Mouse (Mus musculus) liver, embryonic 11.5 days (tissue): ENCODE results near the gene Tmem19. TPM values are rescaled to one million over a fixed set of nuclear protein-coding genes. Genes with fewer than 3 reads are reported as not detected.

ENCODE experiments used
- ATAC-seq: fragments of 200-750 bp; cut with Nextera tagmentation; replicated peaks from 2 replicates; pipeline ENCODE4 v1.8.0; 2017; ENCODE audit warnings: moderate number of reproducible peaks, mild to moderate bottlenecking, moderate TSS enrichment, moderate library complexity; ENCODE audit not compliant: low FRiP score
- DNase-seq: peaks from one replicate; pipeline ENCODE4 v3.0.0-alpha.2; 2017; ENCODE audit warnings: low spot score
- H3K27ac ChIP-seq: fragments of 300-500 bp; sonication (generic); 2 replicates; pipeline ENCODE4 v1.5.1; 2014; ENCODE audit warnings: mild to moderate bottlenecking, low read depth, low read length, control low read depth
- H3K27me3 ChIP-seq: fragments of 300-500 bp; sonication (generic); replicated peaks from 2 replicates; pipeline ENCODE4 v1.6.1; 2014; ENCODE audit warnings: low read length, mixed read lengths; ENCODE audit not compliant: control insufficient read depth, insufficient read depth
- H3K36me3 ChIP-seq: fragments of 300-500 bp; sonication (generic); 2 replicates; pipeline ENCODE4 v1.6.1; 2014; ENCODE audit warnings: mild to moderate bottlenecking, low read length, moderate library complexity, mixed read lengths; ENCODE audit not compliant: control insufficient read depth, insufficient read depth
- H3K4me1 ChIP-seq: fragments of 300-500 bp; sonication (generic); replicated peaks from 2 replicates; pipeline ENCODE4 v1.6.1; 2014; ENCODE audit warnings: low read length, mixed read lengths; ENCODE audit not compliant: control insufficient read depth, insufficient read depth
- H3K4me2 ChIP-seq: fragments of 300-500 bp; sonication (generic); 2 replicates; pipeline ENCODE4 v1.6.1; 2014; ENCODE audit warnings: mild to moderate bottlenecking, control low read depth, moderate library complexity
- H3K4me3 ChIP-seq: fragments of 300-500 bp; sonication (generic); 2 replicates; pipeline ENCODE4 v1.5.1; 2014; ENCODE audit warnings: low read depth, low read length, control low read depth
- H3K9ac ChIP-seq: fragments of 300-500 bp; sonication (generic); 2 replicates; pipeline ENCODE4 v1.6.1; 2014; ENCODE audit warnings: low read depth, low read length, control low read depth
- H3K9me3 ChIP-seq: fragments of 300-500 bp; sonication (generic); 2 replicates; pipeline ENCODE4 v1.6.1; 2016; ENCODE audit warnings: low read length, inconsistent platforms, mixed read lengths; ENCODE audit not compliant: control insufficient read depth
- WGBS: fragments of 180-500 bp; shearing (Covaris S2); extraction: QIAGEN DNeasy Blood & Tissue Kit; methylation state at CpG from one replicate; pipeline ENCODE4 v1.1.7; 2014; 5-methylcytosine and 5-hydroxymethylcytosine counted together
- polyA plus RNA-seq: library from polyadenylated mRNA; unstranded; fragments of >200 nt; fragmentation: Nextera tagmentation; extraction: Ambion mirVana; gene quantifications from 2 replicates; pipeline ENCODE4 v1.2.1, GENCODE M21; 2014

Tmem19 gene
- polyA plus RNA-seq: 21.2 and 22.8 TPM in 2 replicates

GRCm38 (mm10) chr10:115361840-115362622, at the start of gene Tmem19:
Gene Tmem19 (minus strand): TSS chr10:115362501.
- Histone ChIP-seq H3K4me3 (peak within 1 kb of the TSS; percentile 49), H3K4me1 (peaks cover 5% of the 10 kb centered on the region; the same call in 1 of the 2 replicates), H3K27me3 (no peaks in the 10 kb centered on the region), H3K27ac (peak within 1 kb of the TSS; percentile 97), H3K36me3 (no peaks in the 10 kb centered on the region), H3K9me3 (no peaks in the 10 kb centered on the region), H3K9ac (peak within 1 kb of the TSS; percentile 78), H3K4me2 (peak within 1 kb of the TSS; percentile 89)
- under 1% methylated on average over 54 of the region's 58 CpGs for WGBS
- DNase-seq: peak; percentile 94
- ATAC-seq: peak; percentile 99

GRCm38 (mm10) chr10:115406393-115406792, 44.1 kb upstream of the Tmem19 start:
- no peak for DNase-seq
- no peak overlapping the region for H3K4me3 ChIP-seq
- no peak overlapping the region for H3K9ac ChIP-seq
- WGBS: 75% methylated on average over 6 of the region's 6 CpGs
- no peak overlapping the region for H3K27ac ChIP-seq
- ATAC-seq: no peak
- H3K4me2 ChIP-seq: no peak overlapping the region
- H3K4me1 ChIP-seq: no peaks in the 10 kb centered on the region
- no peaks in the 10 kb centered on the region for H3K27me3 ChIP-seq
- no peaks in the 10 kb centered on the region for H3K9me3 ChIP-seq
- peaks cover 40% of the 10 kb centered on the region for H3K36me3 ChIP-seq

- no peaks in the 10 kb centered on the region for H3K27me3 ChIP-seq
- ATAC-seq: no peak
- WGBS: 86% methylated on average over 1 of the region's 1 CpGs
Measured at GRCm38 (mm10) chr10:115391896-115392295, 29.6 kb upstream of the Tmem19 start.

GRCm38 (mm10) chr10:115391076-115391475, 28.8 kb upstream of the Tmem19 start:
- Histone ChIP-seq H3K4me1 (peaks cover 6% of the 10 kb centered on the region; the same call in 1 of the 2 replicates), H3K27me3 (no peaks in the 10 kb centered on the region), H3K36me3 (peaks cover 17% of the 10 kb centered on the region), H3K4me2 (no peak overlapping the region), H3K9me3 (no peaks in the 10 kb centered on the region), H3K27ac (no peak overlapping the region), H3K9ac (no peak overlapping the region), H3K4me3 (no peak overlapping the region)
- no peak for ATAC-seq
- 89% methylated on average over 4 of the region's 4 CpGs for WGBS
- no peak for DNase-seq

More at GRCm38 (mm10) chr10:115391896-115392295, 29.6 kb upstream of the Tmem19 start:
- Histone ChIP-seq H3K9me3 (no peaks in the 10 kb centered on the region), H3K4me2 (no peak overlapping the region), H3K4me3 (no peak overlapping the region), H3K36me3 (peaks cover 17% of the 10 kb centered on the region), H3K9ac (no peak overlapping the region), H3K27ac (no peak overlapping the region), H3K4me1 (peaks cover 4% of the 10 kb centered on the region; the same call in 1 of the 2 replicates)
- DNase-seq: no peak

GRCm38 (mm10) chr10:115387891-115388290, 25.6 kb upstream of the Tmem19 start:
- DNase-seq: no peak
- Histone ChIP-seq H3K4me1 (peaks cover 8% of the 10 kb centered on the region), H3K4me2 (no peak overlapping the region), H3K27me3 (no peaks in the 10 kb centered on the region), H3K9me3 (no peaks in the 10 kb centered on the region), H3K27ac (no peak overlapping the region), H3K36me3 (peaks cover 6% of the 10 kb centered on the region), H3K9ac (no peak overlapping the region), H3K4me3 (no peak overlapping the region)
- ATAC-seq: no peak
- 89% methylated on average over 3 of the region's 3 CpGs for WGBS

GRCm38 (mm10) chr10:115385018-115386002, 23.0 kb upstream of the Tmem19 start:
- peak overlapping the region; percentile 92 for H3K4me2 ChIP-seq
- peaks cover 17% of the 10 kb centered on the region for H3K4me1 ChIP-seq
- WGBS: under 1% methylated on average over 97 of the region's 101 CpGs
- peak overlapping the region; percentile 97 for H3K4me3 ChIP-seq
- H3K36me3 ChIP-seq: peaks cover 4% of the 10 kb centered on the region
- H3K9ac ChIP-seq: peak overlapping the region; percentile 98
- no peaks in the 10 kb centered on the region for H3K9me3 ChIP-seq
- ATAC-seq (peak; percentile 17), DNase-seq (peak; percentile 83)
- H3K27ac ChIP-seq: peak overlapping the region; percentile 96
- no peaks in the 10 kb centered on the region for H3K27me3 ChIP-seq

- DNase-seq (peak; percentile 96), ATAC-seq (peak; percentile 97)
- Histone ChIP-seq H3K27me3 (no peaks in the 10 kb centered on the region), H3K27ac (peak within 1 kb of the TSS; percentile 96), H3K4me3 (peak within 1 kb of the TSS; percentile 97), H3K4me2 (peak within 1 kb of the TSS; percentile 92), H3K4me1 (peaks cover 17% of the 10 kb centered on the region), H3K9me3 (no peaks in the 10 kb centered on the region), H3K36me3 (peaks cover 2% of the 10 kb centered on the region; the same call in 1 of the 2 replicates), H3K9ac (peak within 1 kb of the TSS; percentile 98)
- WGBS: under 1% methylated on average over 65 of the region's 65 CpGs
Measured at GRCm38 (mm10) chr10:115384221-115385017, 22.1 kb upstream of the Tmem19 start, which contains the start of the genes Thap2 and Zfc3h1. Gene Thap2 (minus strand): TSS chr10:115384443. Gene Zfc3h1 (plus strand): TSS chr10:115384959.
